Mouse (Mus musculus): ENCODE results near the gene Tcf12. TPM values are rescaled to one million over a fixed set of nuclear protein-coding genes. Genes with fewer than 3 reads are reported as not detected.

The Tcf12 gene
- polyA plus RNA-seq, 1 experiment from 2014 or later: 8.4 TPM

DNA sequence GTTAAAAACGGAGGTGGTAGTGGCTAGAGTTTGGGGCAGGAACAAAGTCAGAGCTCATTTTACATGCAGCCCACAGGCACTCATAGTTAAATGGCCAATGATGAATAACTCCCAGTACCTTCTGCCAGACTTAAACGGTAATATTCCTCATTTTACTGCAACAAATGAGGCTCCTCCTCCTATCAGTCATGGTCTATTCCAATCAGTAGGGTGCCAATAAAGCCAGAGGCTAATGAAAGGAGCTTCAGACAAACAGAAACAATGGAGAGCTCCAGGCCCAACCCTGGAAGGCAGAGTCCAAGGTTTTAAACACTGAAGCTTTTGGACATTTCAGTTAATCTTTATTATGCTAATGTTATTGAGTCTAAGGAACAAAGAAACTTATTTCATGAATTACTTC lies 232.3 kb downstream of the Tcf12 start:
- H3K27ac ChIP-seq (replicated peaks): no peak overlapping the region
- ATAC-seq (ENCODE audit: insufficient read depth): no peak

DNA sequence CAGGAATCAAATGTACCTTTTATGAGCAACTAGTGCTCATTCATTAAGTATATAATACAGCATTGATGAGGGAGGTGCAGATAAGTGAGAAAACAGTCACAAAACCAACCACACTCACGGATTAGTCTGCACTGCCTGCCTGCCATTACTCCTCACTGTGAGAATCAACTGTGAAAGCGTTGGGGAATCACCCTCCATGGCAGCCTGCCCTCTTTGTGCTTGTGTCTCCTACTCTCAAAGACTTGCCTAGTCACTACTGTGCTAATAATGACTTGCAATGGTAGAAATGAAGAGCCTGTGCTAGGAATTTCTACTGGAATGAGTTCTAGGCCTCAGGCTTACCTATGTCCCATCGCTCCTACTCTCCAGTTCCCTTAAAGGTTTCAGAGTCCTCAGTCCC lies 233.8 kb downstream of the Tcf12 start:
- no peaks in the 10 kb centered on the region for H3K27me3 ChIP-seq
- no peaks in the 10 kb centered on the region for H3K4me1 ChIP-seq (replicated peaks)
- H3K4me2 ChIP-seq: no peak overlapping the region
- H3K9me3 ChIP-seq (replicated peaks): no peaks in the 10 kb centered on the region
- no peak overlapping the region for H3K27ac ChIP-seq (replicated peaks)
- 72% methylated on average over 3 of the region's 3 CpGs for WGBS (ENCODE audit: insufficient replicate concordance)
- H3K4me3 ChIP-seq (replicated peaks): no peak overlapping the region
- H3K36me3 ChIP-seq (replicated peaks): peaks cover 17% of the 10 kb centered on the region
- ATAC-seq (ENCODE audit: insufficient read depth): no peak
- no peak overlapping the region for H3K9ac ChIP-seq

More for the DNA sequence above, 232.3 kb downstream of the Tcf12 start:
- Histone ChIP-seq H3K4me3 (replicated peaks) (no peak overlapping the region), H3K9me3 (replicated peaks) (no peaks in the 10 kb centered on the region), H3K36me3 (replicated peaks) (peaks cover 22% of the 10 kb centered on the region), H3K4me1 (replicated peaks) (no peaks in the 10 kb centered on the region), H3K4me2 (no peak overlapping the region), H3K9ac (no peak overlapping the region), H3K27me3 (no peaks in the 10 kb centered on the region)
- WGBS (ENCODE audit: insufficient replicate concordance): 64% methylated on average over 2 of the region's 2 CpGs

DNA sequence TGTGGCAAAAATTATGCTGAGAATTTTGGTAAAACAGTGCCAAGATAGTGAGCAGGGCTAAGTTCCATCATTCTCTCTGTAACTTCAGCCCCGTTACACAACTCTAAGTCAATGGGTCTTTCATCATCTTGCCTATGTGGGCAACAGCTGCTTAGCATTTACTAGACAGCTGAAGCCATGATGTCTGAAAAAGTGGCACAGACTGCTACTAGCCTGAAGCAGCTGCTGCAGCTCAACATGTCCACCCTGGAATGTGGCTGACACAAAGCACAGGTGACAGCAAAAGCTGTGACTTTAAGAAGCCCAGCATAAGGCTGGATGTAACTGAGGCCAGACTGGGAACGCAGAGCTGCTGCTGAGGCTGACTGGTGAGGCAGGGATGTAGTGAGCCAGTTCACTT lies 236.9 kb downstream of the Tcf12 start:
- Histone ChIP-seq H3K9me3 (replicated peaks) (no peaks in the 10 kb centered on the region), H3K4me3 (replicated peaks) (no peak overlapping the region), H3K36me3 (replicated peaks) (peaks cover 15% of the 10 kb centered on the region), H3K9ac (no peak overlapping the region), H3K4me2 (no peak overlapping the region), H3K27ac (replicated peaks) (no peak overlapping the region), H3K27me3 (no peaks in the 10 kb centered on the region), H3K4me1 (replicated peaks) (no peaks in the 10 kb centered on the region)
- no peak for ATAC-seq (ENCODE audit: insufficient read depth)
- 79% methylated on average over 2 of the region's 2 CpGs for WGBS (ENCODE audit: insufficient replicate concordance)

DNA sequence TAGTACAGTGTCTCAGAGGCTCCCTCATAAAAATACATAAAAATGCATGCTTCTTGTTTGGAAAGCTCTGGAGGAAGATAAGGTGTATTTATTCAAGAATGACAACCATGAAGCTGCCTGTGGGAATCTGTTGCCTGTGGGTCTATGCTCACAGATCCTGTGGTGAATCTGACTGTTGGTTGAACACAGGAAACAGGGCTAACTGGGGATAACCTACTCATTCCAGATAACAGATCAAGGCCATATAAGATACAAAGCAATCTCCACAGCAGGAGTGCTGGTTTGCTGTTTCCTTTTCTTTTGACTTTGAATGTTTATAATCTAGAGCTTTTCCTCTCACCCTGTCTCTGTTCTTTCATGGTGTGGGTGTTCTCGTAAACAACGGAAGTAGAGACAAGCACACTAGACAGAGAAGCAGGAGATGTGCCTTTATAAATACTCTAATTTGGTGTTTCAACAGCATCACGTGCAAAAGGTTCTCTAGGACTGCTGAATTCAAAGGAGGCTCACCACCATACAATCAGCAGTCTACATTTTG lies 237.6 kb downstream of the Tcf12 start:
- no peaks in the 10 kb centered on the region for H3K27me3 ChIP-seq
- no peak for ATAC-seq (ENCODE audit: insufficient read depth)

DNA sequence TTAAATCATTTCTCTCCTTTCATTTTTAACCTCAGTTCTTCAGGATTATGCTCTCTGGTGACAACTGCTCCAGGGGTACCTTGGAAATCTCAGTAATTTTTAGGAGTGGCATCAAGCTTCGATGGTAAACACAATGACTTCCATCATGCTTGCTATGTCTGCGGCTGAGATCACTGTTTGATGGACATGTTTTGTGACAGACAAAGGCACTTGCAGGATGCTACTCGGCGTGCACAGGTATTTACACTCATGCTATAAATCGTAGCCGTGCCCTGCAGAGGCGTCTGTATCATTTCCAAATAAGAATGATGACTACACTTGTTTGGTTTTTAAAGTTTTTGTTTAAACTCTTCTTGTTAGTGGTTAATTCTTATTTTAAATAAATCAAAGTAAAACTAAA lies 248.3 kb downstream of the Tcf12 start:
- no peak overlapping the region for H3K27ac ChIP-seq (replicated peaks)
- no peak overlapping the region for H3K4me2 ChIP-seq
- no peak for ATAC-seq (ENCODE audit: insufficient read depth)
- H3K9ac ChIP-seq: no peak overlapping the region
- WGBS (ENCODE audit: insufficient replicate concordance): 82% methylated on average over 7 of the region's 7 CpGs
- H3K4me1 ChIP-seq (replicated peaks): no peaks in the 10 kb centered on the region
- H3K27me3 ChIP-seq: no peaks in the 10 kb centered on the region
- no peak overlapping the region for H3K4me3 ChIP-seq (replicated peaks)
- no peaks in the 10 kb centered on the region for H3K9me3 ChIP-seq (replicated peaks)
- peaks cover 12% of the 10 kb centered on the region; the same call in 1 of the 2 replicates for H3K36me3 ChIP-seq (replicated peaks)

More for the DNA sequence above, 237.6 kb downstream of the Tcf12 start:
- no peak overlapping the region for H3K4me3 ChIP-seq (replicated peaks)
- H3K9me3 ChIP-seq (replicated peaks): no peaks in the 10 kb centered on the region
- H3K36me3 ChIP-seq (replicated peaks): peaks cover 18% of the 10 kb centered on the region
- 45% methylated on average over 3 of the region's 3 CpGs for WGBS (ENCODE audit: insufficient replicate concordance)
- no peak overlapping the region for H3K4me2 ChIP-seq
- H3K4me1 ChIP-seq (replicated peaks): no peaks in the 10 kb centered on the region
- H3K27ac ChIP-seq (replicated peaks): no peak overlapping the region
- no peak overlapping the region for H3K9ac ChIP-seq

DNA sequence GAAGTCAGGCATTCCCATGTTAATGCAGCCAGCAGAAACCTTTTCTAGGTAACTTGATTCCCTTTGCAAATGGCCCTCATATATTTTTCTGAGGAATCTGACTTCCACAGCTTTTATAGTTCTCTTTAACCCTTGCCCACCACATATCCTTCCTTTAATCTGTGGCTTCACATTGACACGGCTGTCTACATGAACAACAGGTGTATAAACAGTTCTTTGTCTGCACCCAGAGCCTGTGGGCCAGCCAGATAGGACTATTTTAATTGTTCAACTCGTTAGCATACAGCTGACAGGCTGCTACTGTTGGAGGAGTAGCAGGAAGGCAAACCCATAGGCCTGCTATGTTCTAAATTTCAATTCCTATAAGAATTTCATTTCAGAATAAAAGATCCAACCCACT lies 250.0 kb downstream of the Tcf12 start:
- no peaks in the 10 kb centered on the region for H3K27me3 ChIP-seq
- peaks cover 13% of the 10 kb centered on the region; the same call in 1 of the 2 replicates for H3K36me3 ChIP-seq (replicated peaks)
- no peak overlapping the region for H3K4me2 ChIP-seq
- no peak for ATAC-seq (ENCODE audit: insufficient read depth)
- H3K4me1 ChIP-seq (replicated peaks): no peaks in the 10 kb centered on the region
- no peak overlapping the region for H3K4me3 ChIP-seq (replicated peaks)
- no peak overlapping the region for H3K9ac ChIP-seq
- 40% methylated on average over 2 of the region's 2 CpGs for WGBS (ENCODE audit: insufficient replicate concordance)
- no peak overlapping the region for H3K27ac ChIP-seq (replicated peaks)
- H3K9me3 ChIP-seq (replicated peaks): no peaks in the 10 kb centered on the region

DNA sequence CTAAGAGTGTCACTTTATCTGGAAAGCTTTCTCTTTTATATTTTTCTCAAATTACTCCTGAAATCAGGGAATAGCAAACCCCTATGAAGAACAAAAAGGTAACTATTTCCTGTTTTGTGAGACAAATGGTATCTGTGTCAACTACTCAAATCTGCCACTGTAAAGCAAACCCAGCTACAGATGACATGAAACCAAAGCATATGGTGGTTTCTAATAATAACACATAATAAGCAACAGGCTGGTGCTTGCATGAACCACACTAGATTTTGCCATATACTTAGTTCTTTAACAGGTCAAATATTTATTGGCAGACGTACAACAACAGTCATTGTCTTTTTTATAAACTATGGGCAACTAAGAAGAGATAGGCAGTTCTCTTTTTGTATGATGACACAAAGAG lies 253.7 kb downstream of the Tcf12 start:
- Histone ChIP-seq H3K4me3 (replicated peaks) (no peak overlapping the region), H3K36me3 (replicated peaks) (peaks cover 40% of the 10 kb centered on the region), H3K27ac (replicated peaks) (no peak overlapping the region), H3K4me1 (replicated peaks) (no peaks in the 10 kb centered on the region; the same call in 1 of the 2 replicates), H3K27me3 (no peaks in the 10 kb centered on the region), H3K9ac (no peak overlapping the region), H3K4me2 (no peak overlapping the region), H3K9me3 (replicated peaks) (no peaks in the 10 kb centered on the region)
- no peak for ATAC-seq (ENCODE audit: insufficient read depth)
- WGBS (ENCODE audit: insufficient replicate concordance): 68% methylated on average over 1 of the region's 1 CpGs

DNA sequence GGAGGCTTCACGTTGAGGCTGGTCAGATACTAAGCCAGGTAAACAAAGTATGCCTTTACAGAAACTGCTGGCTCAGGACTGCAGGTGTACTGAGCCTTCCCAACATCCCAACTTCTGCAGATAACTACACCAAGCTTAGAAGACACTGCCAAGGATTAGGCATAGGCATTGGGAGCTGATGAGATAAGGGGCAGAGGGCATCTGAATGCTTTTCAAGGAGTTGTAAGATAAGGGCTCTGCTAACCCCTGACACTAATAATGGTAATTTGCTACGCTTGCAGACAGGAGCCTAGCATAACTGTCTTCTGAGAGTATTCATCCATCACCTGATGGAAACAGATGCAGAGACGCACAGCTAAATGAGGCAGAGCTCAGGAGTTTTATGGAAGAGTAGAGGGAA lies 257.8 kb downstream of the Tcf12 start:
- no peak for ATAC-seq (ENCODE audit: insufficient read depth)
- H3K9me3 ChIP-seq (replicated peaks): no peaks in the 10 kb centered on the region
- H3K4me2 ChIP-seq: no peak overlapping the region
- no peak overlapping the region for H3K9ac ChIP-seq
- no peaks in the 10 kb centered on the region for H3K27me3 ChIP-seq
- no peak overlapping the region for H3K27ac ChIP-seq (replicated peaks)
- WGBS (ENCODE audit: insufficient replicate concordance): 58% methylated on average over 3 of the region's 3 CpGs
- no peaks in the 10 kb centered on the region; the same call in 1 of the 2 replicates for H3K4me1 ChIP-seq (replicated peaks)
- no peak overlapping the region for H3K4me3 ChIP-seq (replicated peaks)
- H3K36me3 ChIP-seq (replicated peaks): peaks cover 48% of the 10 kb centered on the region

DNA sequence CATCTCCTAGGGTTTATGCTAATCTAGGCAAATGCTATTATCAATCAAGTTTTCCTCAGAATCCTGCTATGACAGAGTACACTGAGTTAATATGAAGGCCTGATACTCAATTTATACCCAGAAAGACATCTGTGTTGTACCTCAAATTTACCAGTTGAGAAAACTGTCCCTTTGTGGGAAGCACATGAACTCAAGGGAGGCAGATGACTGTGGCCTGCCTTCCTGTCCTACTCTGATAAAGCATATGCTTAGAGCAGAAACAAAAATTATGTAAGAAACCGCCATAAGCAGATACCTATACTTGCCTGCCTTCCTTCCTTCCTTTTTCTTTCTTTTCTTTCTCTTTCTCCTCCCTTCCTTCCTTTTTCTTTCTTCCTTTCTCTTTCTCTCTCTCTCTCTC lies 261.4 kb downstream of the Tcf12 start:
- no peaks in the 10 kb centered on the region for H3K9me3 ChIP-seq (replicated peaks)
- H3K4me2 ChIP-seq: no peak overlapping the region
- ATAC-seq (ENCODE audit: insufficient read depth): no peak
- H3K27me3 ChIP-seq: no peaks in the 10 kb centered on the region
- peaks cover 4% of the 10 kb centered on the region for H3K4me1 ChIP-seq (replicated peaks)
- H3K27ac ChIP-seq (replicated peaks): no peak overlapping the region
- 33% methylated on average over 1 of the region's 1 CpGs for WGBS (ENCODE audit: insufficient replicate concordance)
- no peak overlapping the region for H3K9ac ChIP-seq
- H3K36me3 ChIP-seq (replicated peaks): peaks cover 44% of the 10 kb centered on the region
- no peak overlapping the region for H3K4me3 ChIP-seq (replicated peaks)

DNA sequence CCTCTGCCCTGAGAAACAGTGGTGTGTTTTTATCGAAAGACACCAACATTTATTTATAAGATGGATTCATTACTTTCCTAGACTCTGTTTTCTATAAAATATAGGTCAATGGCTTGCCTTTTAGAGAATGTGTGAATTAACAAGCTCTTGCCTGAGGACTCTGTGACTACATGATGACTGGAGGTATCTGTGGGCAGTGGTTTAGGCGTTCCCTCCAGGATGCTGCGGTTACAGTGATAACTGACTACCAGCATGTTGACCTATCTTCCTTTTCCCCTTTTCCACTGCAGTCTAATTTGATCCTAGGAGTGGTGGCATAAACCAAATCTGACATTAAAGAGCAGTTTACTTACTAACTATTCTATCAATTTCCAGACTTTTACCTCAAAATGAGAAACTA lies 263.3 kb downstream of the Tcf12 start:
- ATAC-seq (ENCODE audit: insufficient read depth): no peak
- Histone ChIP-seq H3K4me1 (replicated peaks) (peaks cover 4% of the 10 kb centered on the region; the same call in 1 of the 2 replicates), H3K9me3 (replicated peaks) (no peaks in the 10 kb centered on the region), H3K27ac (replicated peaks) (no peak overlapping the region), H3K4me2 (no peak overlapping the region), H3K9ac (no peak overlapping the region), H3K4me3 (replicated peaks) (no peak overlapping the region), H3K36me3 (replicated peaks) (peaks cover 41% of the 10 kb centered on the region), H3K27me3 (no peaks in the 10 kb centered on the region)
- WGBS (ENCODE audit: insufficient replicate concordance): 38% methylated on average over 3 of the region's 3 CpGs

DNA sequence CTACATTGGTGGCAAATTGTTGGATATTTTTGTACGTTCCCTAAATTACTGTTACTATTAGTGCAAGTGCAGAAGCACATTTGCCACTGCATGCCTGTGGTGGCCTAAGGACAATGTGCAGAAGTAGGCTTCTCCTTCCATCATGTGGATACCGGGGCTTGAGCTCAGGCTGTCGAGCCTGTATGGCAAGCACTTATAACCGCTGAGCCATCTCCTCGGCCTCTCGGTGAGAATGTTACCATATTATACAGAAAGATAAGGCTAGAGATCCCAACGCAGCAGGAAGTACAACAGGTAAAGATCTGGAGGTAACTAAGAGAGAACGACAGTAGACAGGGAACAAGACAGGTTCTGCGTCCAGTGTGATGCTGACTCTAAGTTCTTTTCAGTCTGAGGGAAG lies 263.8 kb downstream of the Tcf12 start:
- H3K9ac ChIP-seq: no peak overlapping the region
- ATAC-seq (ENCODE audit: insufficient read depth): no peak
- H3K4me2 ChIP-seq: no peak overlapping the region
- WGBS (ENCODE audit: insufficient replicate concordance): 43% methylated on average over 9 of the region's 9 CpGs
- no peak overlapping the region for H3K27ac ChIP-seq (replicated peaks)
- H3K4me3 ChIP-seq (replicated peaks): no peak overlapping the region
- no peaks in the 10 kb centered on the region for H3K9me3 ChIP-seq (replicated peaks)
- peaks cover 41% of the 10 kb centered on the region for H3K36me3 ChIP-seq (replicated peaks)
- H3K27me3 ChIP-seq: no peaks in the 10 kb centered on the region
- peaks cover 4% of the 10 kb centered on the region; the same call in 1 of the 2 replicates for H3K4me1 ChIP-seq (replicated peaks)

DNA sequence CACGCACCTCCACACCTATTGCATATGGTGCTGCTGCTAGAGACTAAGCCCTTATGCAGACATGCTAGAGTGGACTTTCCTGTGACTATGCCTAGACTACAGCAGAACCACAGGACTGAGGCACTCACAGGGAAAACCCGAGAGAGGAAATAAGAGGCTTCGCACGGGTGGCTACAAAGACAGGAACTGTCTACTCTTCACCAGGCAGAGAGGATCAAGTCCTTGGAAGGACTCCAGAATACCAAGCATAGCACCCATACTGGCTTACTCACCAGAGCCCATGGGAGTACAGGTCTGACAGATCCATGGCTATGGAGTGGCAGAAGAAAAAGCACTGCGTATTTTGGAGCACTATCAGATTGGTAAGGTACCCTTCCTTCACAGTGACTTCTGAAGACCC lies 269.8 kb downstream of the Tcf12 start:
- Histone ChIP-seq H3K4me1 (replicated peaks) (no peaks in the 10 kb centered on the region), H3K9ac (no peak overlapping the region), H3K27ac (replicated peaks) (no peak overlapping the region), H3K36me3 (replicated peaks) (peaks cover 32% of the 10 kb centered on the region), H3K4me2 (no peak overlapping the region), H3K9me3 (replicated peaks) (no peaks in the 10 kb centered on the region), H3K4me3 (replicated peaks) (no peak overlapping the region), H3K27me3 (no peaks in the 10 kb centered on the region)
- WGBS (ENCODE audit: insufficient replicate concordance): 81% methylated on average over 5 of the region's 5 CpGs
- no peak for ATAC-seq (ENCODE audit: insufficient read depth)
